Mouse (Mus musculus) bone marrow, adult 2 months (tissue): Measurements from ENCODE around the gene Kank1.

Experiments
- CTCF ChIP-seq: fragments of 200-500 bp; IDR thresholded peaks from 2 replicates; pipeline ENCODE4 v1.5.1; 2011; ENCODE audit warnings: low read length, control low read depth; ENCODE audit not compliant: control insufficient read depth, insufficient read depth
- POLR2A ChIP-seq: fragments of 200-500 bp; IDR thresholded peaks from 2 replicates; pipeline ENCODE4 v1.6.1; 2011; ENCODE audit warnings: low read depth, mild to moderate bottlenecking, control low read depth, low read length, borderline replicate concordance; ENCODE audit not compliant: control insufficient read depth

- TF ChIP-seq POLR2A (no peak), CTCF (no peak)
Observed at GRCm38 (mm10) chr19:25310989-25311388, 74.2 kb downstream of the Kank1 start.
